Mouse (Mus musculus) urinary bladder, adult 2 months (tissue): ENCODE data around the gene Rab3gap2. TPM values are rescaled to one million over a fixed set of nuclear protein-coding genes. Genes with fewer than 3 reads are reported as not detected.

ENCODE experiments used
- DNase-seq: peaks from one replicate; pipeline ENCODE4 v3.0.0; 2022; ENCODE audit warnings: low spot score
- polyA plus RNA-seq: library from polyadenylated mRNA; depleted of rRNA; stranded (reverse); fragments of >200 nt; gene quantifications from 2 replicates; pipeline ENCODE4 v1.2.3, GENCODE M21; 2012; rRNA removed

Gene Rab3gap2
- polyA plus RNA-seq, 1 experiment = 24.9 TPM

DNA sequence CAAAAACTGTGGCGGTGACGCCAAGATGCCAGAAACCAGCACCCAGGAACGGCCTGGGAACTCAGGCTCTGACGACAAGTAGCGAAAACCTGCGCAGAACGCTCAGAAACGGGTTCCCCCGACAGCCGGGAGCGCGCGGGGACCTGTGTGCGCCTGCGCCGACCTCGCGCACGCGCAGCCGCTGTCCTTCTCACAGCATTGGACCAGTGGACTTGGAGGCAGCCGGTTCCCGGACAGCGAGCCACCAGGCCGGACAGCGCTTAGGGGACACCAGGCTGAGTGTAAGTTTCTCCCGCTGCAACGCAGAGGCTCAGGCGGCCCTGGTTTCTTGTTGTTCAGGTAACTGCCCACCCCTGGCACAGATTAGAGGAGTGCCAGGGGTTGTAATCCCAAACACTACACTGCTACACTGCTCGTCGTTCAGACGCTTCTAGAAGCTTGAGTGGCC lies 128.1 kb downstream of the Rab3gap2 start, which contains the start of gene Bpnt1:
Bpnt1 (plus strand) TSS at position 167 of the 448 bp plus-strand sequence.
- peak; percentile 85 for DNase-seq

DNA sequence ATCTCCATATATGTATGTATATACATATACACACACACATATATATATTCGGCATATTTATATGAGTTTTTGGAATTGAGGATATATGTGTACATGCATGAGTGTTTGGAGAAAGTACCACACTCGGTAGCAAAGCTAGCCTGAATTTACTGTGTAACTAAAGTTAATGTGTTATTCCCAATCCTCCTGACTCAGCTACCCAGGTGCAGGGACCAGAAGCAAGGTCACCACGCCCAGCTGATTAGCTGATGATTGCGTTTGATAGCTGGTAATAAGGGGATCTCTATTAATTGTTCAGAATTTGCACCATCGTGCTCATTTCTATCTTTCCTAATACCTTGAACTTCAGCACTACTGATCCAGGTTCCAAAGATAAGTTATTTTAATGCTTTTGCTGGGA lies 129.7 kb downstream of the Rab3gap2 start:
- no peak for DNase-seq

DNA sequence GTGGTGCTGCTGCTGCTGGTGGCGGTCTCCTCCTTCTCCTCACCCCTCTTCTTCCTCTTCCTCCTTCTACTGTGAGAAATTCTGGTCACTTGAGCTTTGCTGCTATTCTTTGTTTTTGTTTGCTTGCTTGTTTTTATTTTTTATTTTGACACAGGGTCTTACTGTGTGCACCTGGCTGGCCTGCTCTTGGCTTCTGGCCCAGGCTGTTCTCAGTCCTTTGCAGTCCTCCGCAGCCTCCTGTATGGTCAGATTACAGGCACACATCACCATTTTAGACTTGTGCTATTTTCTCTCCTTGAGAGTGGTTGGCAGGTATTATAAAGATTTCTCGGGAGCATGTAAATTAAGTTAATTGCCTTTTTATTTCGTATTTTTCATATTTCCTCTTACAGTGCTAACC lies 130.2 kb downstream of the Rab3gap2 start:
- no peak for DNase-seq

DNA sequence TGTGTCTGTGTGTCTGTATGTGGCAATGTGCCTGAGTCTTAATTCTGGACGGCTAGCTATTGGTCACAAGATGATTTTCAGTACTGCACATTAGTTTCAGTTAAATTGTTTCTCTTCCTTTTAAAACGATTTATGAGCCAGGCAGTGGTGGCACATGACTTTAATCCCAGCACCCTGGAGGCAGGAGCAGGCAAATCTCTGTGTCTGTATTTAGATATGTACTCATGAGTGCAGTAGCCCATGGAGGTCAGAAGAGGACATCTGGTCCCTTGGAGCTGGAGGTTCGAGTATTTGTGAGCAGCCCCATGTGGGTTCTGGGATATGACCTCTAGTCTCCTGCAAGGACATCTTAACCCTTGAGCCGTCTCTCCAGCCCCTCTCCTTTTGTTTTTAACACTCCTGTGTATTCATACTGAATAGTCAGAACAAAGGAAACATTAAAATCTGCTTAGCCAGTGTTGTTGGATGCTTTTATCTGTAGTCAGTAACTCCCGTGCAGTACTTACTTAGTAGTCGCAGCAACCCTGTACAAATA lies 131.4 kb downstream of the Rab3gap2 start:
- no peak for DNase-seq

Other genes starting within 250 kb of the Rab3gap2 start
- gene Mark1, start 204.5 kb upstream of the Rab3gap2 start, polyA plus RNA-seq = 5.0 and 7.7 TPM in 2 replicates
- gene Iars2, start 125.3 kb downstream of the Rab3gap2 start, polyA plus RNA-seq = 34.0 and 34.3 TPM in 2 replicates
- 50.8 and 51.1 TPM in 2 replicates for gene Bpnt1, start 128.0 kb downstream of the Rab3gap2 start, polyA plus RNA-seq
- 21.5 and 30.7 TPM in 2 replicates for gene Eprs, start 158.9 kb downstream of the Rab3gap2 start, polyA plus RNA-seq